Mouse (Mus musculus) mesoderm, embryonic 11.5 days (tissue): ENCODE measurements at regions not wholly inside any gene's neighbourhood (a gene's known extent, or its start where the extent isn't known, plus 50 kb on each side); places are given as distances from the start of the nearest gene placed in this dataset.

ENCODE experiments used
- DNase-seq: peaks from one replicate; pipeline ENCODE4 v3.0.0-alpha.2; 2012; ENCODE audit warnings: low read depth, low spot score

DNA sequence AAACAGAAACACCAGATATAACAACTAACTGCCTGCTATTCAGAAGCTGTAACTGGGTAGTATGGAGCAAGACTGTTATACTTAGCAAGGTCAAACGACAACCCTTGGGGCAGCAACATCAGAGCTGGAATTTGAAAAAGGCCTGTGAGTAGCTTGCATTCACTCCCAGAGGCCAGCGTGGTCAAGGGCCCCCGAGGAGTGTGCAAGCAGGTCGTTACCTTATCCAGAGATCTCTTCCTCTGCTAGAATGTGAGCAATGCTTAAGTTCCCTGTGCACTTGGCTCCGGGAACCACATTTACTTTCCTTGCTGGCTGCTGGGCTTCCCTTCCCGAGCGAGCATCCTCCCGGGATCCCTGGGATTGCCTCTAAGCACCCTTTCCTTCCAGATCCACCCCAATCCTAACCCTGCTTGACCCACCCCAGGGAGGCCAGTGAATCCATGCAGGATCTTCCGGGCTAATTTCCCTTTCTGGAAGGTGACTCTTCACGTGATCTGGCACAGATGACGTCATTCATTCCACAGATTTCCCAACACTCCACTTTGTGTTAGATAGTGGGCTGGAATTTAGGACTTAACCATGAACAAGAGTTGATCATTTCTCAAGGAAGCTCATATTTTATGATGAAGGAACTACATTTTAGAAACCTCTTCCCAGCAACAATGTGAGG is 112.3 kb upstream of the Tsc22d1 start:
- DNase-seq, result no peak

DNA sequence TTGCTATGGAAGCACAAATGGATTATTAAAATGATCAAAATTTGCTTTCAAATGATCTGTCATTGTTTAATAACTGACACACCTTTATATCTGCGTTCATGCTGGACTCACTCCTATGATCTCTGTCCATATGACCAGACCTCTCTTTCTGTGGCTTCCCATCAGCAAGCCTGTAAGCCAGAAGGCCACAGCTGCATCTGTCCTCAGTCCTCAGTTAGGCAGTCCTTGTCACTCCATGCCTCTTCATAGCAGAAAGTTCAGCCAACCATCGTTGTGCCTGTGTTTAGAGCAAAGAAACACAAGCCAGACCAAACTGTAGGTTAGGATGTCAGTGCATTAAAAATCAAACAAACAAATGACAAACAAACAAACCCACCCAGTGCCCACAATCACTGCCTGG is 107.2 kb upstream of the Tsc22d1 start:
- no peak for DNase-seq

DNA sequence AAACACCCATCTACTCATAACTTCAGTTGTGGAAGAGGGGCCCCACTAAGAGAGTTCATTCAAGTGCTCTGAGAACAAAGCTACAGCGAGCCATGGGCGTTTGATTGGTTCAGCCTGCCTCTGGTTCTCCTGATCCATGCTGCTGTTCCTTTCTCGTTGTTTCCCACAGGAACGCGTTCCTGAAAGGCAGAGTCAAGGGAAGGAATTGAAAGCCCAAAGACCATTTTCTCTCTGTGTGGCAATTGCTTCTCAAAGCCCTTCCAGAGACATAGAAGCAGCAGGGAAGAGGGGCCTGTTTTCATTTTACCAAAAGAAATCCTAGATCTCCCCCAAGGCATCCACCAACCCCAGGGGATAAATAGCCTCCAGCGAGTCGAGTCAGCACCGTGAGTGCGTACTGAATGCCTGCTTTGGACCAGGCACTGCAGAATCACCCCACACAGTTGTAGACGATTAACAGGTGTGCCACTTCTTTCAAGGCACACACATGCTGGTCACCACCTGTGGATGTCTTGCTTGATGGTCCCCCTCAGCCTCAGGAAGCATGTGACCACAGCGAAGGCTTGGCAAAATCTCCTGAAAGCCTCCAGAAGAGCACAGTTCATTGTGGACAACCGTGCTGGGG is 106.5 kb upstream of the Tsc22d1 start:
- no peak for DNase-seq

DNA sequence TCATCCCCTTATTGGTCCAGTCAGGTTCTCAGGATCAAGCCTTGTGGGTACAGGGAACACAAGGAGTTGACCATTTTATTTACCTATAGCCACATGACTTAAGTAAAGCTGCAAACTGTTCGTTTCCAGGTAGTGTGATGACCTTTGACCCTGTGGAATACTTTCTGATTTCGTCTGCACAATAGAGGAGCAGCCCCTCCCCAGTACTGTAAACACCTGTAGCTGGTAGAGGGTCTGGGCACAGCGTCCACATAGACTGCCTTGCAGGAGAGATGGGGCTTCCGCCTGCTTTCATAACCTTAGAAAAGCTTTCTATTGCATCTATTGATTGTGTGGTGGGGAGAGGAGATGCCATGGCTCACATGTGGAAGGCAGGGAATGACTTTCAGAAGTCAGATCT is 105.2 kb upstream of the Tsc22d1 start:
- no peak for DNase-seq

DNA sequence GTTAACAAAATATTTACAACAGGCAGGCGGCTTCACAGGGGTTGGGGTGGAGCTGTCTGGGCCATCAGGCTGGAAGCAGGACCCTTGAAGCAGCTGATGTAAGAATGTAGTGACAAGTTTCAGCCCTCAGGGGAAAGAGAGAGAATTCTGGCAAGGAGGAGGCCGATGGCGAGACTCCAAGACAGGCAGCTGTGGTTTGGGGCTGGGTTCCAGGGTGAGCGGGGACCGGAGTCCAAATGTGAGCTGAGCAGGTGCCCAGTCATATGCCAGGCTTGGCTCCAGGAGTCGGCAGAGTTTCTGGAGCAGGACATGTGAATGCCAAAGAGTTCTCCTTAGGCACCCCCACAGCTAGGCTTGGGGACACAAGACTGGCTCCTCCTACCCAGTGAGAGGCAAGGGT is 104.5 kb upstream of the Tsc22d1 start:
- DNase-seq, result no peak

DNA sequence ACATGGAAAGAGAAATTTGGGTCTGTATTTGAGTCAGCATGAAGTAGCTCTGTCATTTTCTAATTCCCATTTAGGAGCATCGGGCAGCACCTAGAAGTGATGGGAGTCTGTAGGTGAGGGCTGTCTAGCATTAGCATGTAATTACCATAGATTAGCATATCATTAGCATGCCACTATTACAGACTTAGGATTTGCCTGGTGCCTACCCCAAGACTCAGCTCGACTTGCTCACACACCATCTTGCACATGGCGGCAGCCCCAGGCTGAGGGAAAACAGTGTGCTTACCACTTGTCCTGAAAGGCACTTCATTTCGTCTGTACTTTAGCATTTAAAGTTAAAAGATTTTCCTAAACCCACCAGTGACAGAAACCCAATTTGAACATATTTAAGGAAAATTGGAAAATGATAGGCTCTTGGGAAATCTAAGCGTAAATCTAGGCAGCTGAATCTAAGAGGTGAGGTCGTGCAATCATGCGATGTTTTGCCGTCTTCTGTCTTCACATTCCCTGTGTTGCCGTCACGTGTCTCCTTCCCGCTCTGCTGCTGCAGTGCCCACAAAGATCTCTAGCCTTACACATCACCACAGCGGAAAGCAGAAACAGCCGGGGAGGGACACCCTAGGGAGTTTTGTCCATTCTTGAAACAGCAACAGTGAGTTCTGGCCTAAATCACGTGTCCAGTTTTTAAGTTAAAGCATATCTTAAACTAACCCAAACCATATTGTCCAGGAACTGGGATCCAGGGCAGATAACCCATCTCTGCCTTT is 101.2 kb upstream of the Tsc22d1 start:
- no peak for DNase-seq

DNA sequence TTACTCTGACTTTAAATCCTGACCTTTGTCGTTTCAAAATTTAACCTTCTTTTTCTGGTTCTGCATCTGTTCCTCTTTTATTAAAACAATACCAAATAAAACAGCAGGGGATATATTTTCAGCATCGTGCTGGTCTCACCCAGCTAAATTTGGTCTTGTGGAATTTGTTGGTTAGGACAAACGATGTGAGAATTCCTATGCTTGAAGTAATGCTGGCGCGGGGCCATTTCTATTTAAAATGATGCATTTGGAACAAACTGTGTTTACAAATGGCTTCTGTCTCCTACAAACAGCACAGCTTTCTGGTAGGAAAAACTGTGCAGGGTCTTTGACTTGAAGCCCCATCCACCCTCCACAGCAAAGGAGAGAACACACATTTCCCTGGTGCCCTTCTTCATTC is 96.3 kb upstream of the Tsc22d1 start:
- no peak for DNase-seq

DNA sequence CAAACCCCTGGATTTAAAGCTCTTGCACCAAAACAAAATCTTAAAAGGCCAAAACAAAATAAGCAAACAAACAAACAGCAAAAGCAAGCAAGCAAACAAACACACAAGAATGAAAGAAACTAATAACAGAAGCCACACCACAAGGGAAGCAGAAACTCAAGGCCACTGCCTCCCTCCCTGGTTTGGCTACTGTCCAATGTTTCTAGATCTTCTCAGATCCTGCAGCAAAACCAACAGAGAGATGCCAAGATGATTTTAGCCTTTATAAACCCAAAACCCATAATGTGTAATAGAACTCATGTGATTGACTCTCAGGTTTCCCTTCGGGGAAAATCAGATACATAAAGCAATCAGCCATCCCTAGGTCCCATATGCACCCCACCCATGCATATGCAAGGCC is 90.5 kb upstream of the Tsc22d1 start:
- no peak for DNase-seq

DNA sequence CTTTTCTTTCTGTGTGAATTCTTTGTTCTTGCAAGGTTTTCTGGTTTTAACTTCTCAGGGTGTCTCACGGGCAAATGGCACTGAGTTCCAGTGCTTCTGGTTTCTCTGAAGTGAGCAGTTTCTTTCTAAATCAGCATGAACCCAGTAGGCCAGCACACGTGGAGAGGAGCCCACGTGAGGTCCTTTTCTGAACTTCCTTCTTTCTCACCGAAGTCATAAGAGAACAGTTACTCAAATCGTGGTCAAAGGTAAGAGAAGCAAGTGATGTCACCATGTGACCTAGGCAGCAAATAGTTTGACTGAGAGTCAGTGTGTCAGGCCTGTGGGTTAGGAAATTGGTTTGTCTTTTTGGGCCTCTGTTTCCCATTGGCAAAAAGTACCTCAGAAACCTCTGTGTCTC is 84.8 kb upstream of the Tsc22d1 start:
- DNase-seq, result no peak

DNA sequence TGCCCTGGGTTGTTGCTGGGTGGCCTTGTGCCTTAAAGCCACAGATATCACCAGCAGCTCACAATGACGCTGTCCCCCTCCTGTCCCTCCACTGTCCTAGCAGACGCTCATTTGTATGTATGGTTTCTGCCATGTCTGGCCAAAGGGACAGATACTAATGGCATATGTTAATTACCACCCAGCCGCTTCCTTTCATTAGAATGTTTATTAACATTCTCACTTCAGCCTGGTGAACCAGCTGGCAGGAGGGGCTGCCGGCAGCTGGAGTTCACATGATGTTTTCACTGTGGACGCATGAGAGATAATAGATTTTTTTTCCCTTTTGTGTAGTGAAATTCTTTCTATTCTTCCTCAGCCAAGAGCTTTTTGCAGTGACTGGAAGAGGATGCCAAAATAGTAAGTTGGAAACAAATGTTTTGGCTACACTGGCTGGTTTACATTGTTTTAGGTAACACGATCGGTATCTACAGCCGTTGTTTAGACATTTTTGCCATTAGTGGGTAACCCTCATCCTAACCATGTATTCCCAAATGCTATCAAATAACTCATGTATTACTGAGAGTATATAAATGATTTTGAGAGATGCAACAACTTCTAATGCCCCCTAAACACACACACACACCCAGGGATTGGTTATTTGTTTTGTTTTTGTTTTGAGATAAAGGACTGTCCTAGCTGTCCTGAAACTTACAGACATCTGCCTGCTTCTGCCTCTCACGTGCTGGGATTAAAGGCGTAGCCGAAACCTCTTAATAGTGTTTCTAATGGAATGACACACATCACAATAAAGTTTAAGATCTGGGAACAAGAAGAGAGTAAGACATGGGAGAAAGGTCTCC is 83.0 kb upstream of the Tsc22d1 start:
- peak; percentile 62 for DNase-seq

DNA sequence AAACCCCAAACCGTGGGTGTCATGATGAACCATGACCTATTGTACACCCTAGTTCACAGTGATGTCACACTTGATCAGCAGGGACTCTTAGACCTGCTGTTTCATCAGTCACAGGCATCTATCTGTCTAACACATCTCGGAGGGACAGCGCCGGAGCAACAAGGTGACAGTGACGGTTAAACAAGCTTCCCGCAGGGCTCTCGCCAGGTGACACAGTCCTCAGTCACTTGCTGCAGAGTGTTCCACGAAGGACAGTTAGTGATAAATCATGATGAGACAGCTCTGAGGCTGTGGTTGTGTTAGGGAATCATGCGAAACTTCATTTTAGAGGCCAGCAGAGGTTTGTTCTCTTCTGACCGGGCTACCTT is 82.4 kb upstream of the Tsc22d1 start:
- DNase-seq, result no peak

DNA sequence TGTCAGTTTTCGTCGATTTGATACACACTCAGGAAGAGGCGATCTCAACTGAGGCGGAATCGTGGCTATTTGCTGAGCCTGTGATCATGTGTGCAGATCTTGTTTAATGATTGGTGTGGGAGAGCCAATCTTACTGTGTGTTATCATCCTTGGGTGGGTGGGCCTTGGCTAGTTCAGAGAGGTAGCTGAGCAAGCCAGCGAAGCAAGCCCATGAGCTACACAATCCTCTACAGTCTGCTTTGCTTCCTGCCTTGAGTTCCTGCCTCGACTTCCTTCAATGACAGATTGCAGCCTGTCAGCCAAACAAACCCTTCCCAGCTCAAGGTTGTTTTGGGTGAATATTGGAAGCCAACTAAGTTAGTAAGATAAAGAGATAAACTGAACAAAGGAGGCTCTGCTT is 74.0 kb upstream of the Tsc22d1 start:
- DNase-seq, result no peak

DNA sequence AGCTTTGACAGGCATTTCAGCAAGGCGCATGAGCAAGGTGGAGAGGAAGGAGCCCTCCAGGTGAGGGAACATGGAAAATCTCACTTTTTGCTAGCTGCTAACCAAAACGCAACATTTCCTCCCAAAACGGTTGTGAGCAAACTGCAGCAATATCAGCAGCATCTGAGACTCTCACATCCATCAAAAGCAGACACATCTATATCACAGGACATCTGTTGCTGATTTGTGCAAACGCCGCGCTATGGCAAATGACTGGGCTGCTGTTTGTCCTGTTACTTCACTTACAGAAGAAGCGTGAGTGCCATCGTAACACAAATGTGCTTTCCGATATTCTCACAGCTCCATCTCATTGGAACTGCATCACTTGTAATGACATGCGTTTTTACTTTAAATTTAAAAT is 73.5 kb upstream of the Tsc22d1 start:
- no peak for DNase-seq

DNA sequence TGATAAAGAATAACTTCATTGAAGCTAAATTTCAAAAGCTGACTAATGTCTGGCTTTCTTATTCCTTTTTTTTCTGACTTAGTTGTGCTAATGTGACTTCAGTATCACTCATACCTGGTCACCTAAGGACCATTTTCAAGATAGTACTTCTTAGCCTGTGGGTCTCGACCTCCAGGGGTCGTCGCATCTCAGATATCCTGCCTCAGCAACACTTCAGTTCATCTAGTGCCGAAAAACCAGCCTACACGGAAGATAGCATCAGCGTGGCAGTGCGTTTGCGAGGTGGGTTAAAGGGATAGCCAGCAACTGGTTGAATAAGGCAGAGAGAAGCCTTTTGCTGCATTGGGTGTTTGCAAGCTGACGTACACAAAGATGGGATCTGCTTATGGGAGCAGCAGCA is 62.9 kb upstream of the Tsc22d1 start:
- DNase-seq, result no peak

DNA sequence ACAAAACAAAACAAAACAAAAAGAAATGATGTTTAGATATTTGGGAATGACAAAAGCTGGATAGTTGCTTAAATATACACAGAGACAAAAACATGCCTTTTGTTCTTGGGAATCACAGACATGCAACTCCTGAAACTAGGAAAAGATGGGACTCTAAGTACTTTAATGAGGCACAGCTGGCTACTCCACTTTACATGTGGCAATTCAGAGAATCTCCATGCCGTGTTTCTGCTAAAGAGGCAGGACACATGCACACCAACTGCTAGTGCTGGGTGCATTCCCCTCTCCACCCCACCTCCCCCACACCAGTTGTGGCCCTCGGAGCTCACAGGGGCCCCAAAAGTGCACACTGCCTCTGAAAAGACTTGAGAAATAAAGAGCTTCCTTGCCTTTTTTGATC is 58.6 kb upstream of the Tsc22d1 start:
- DNase-seq, result no peak

DNA sequence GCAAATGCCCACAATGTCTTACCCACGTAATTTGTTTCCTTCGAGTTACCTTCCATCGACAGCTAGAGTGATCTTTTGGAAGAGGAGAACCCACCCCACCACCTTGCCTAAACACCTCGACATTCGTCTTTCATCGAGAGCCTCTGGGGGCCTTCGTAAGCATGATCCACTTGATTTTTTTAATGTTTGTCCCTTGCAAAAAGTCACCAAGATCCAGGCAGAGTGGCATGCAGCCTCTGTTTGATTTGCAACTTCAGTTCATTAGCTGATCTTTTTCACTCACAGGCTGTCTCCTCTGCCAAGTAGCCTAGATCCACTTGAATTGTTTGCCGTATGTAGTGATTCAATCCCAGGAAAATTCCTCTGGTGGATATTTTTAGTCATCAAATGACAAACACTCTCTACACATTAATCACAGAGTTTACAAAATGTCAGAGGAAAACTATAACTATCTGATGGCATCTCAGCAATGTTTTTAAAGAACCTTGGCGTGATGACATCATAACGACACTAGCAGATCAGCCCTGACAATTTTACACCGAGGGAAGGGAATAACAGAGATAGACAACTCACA is 54.8 kb upstream of the Tsc22d1 start:
- DNase-seq, result no peak

DNA sequence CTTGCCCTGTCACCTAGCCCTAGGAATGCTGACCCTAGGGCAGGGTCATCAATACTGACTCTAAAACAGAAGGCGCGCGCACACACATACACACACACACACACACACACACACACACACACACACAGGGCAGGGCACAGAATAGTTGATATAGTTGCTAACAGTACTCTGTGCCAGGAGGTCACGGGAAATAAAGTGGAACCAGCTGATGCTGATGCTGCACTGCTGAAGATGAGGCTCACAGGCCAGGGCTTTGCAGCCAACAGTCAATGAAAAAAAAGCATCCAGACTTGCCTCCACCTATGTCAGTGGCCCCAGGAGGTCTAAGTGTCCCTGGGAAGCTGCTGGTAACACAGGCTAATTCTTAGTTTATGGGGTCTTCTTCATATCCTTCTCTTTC is 50.7 kb upstream of the Tsc22d1 start:
- no peak for DNase-seq
